ENCODE assay signal across 22 mouse cellular contexts in genomic region chr17:5061593-5061992, GRCm38 (mm10).
A peak's percentile ranks its signal among the peaks of the same experiment; 100 is the strongest.
DNase-seq lines count a peak whose midpoint lies in the region; ATAC-seq and TF ChIP-seq lines count a peak whose summit lies in the region.
"Had no signal": no experiment of that assay in that cellular context is flagged by ENCODE, and none has a peak within 500 bp of the region (broad histone marks: within the 10 kb centered on the region; RNA-seq: fewer than 3 reads in every experiment).

No protein-coding gene starts in this region.

- DNase-seq in adrenal gland, adult 2 months, result peak; percentile 64
- no peak for DNase-seq in adrenal gland, adult 8-10 months
- no peak for DNase-seq in layer of hippocampus, adult 2 months (ENCODE audit: low spot score in 2 of 2)
- no peak for DNase-seq in layer of hippocampus, postnatal 36 days
- DNase-seq in liver, adult 2 months (ENCODE audit: extremely low read depth, low read depth, low spot score), result peak; percentile 49
- no peak for DNase-seq in liver, embryonic 11.5 days (ENCODE audit: low spot score)
- DNase-seq: adrenal gland, postnatal 14 days; B cell, adult 2 months; cerebellum, adult 11-12 months; cerebellum, adult 2 months; cerebellum, adult 9-10 months; cerebellum, postnatal 10 days; cerebellum, postnatal 25 days; forebrain, postnatal 0 days had no signal

- TF ChIP-seq CTCF in layer of hippocampus, adult 2 months (conservative IDR thresholded peaks at IDR 0.05), result no peak
- TF ChIP-seq CTCF in liver, adult 2 months (IDR thresholded peaks at IDR 0.05; ENCODE audit: low read depth, low read length), result no peak

- no peaks in the 10 kb centered on the region for H3K9me3 ChIP-seq in liver, embryonic 11.5 days (ENCODE audit: control insufficient read depth, low read length)
- H3K9me3 ChIP-seq: embryonic facial prominence, embryonic 10.5 days; embryonic facial prominence, embryonic 12.5 days; forebrain, embryonic 13.5 days; forebrain, embryonic 15.5 days; G1E had no signal

- peaks cover 23% of the 10 kb centered on the region for H3K4me1 ChIP-seq in liver, adult 2 months (ENCODE audit: control insufficient read depth, insufficient read depth, low read length)
- peaks cover 36% of the 10 kb centered on the region for H3K4me1 ChIP-seq in liver, embryonic 11.5 days (replicated peaks; ENCODE audit: control insufficient read depth, insufficient read depth, low read length)

- ATAC-seq in liver, embryonic 11.5 days (replicated peaks; ENCODE audit: low FRiP score), result no peak
- ATAC-seq: activated CD4-positive, CD25-positive, alpha-beta regulatory T cell, adult 4 months; forebrain, embryonic 13.5 days; forebrain, embryonic 15.5 days; forebrain, postnatal 0 days; Patski had no signal

- H3K4me3 ChIP-seq in layer of hippocampus, adult 2 months, result no peak overlapping the region
- H3K4me3 ChIP-seq in liver, adult 2 months (ENCODE audit: insufficient read depth, low read depth, low read length), result no peak overlapping the region
- no peak overlapping the region for H3K4me3 ChIP-seq in liver, embryonic 11.5 days (ENCODE audit: low read depth, low read length)
- H3K4me3 ChIP-seq: embryonic facial prominence, embryonic 10.5 days; embryonic facial prominence, embryonic 12.5 days; forebrain, embryonic 13.5 days; forebrain, embryonic 15.5 days had no signal

- no peak for TF ChIP-seq POLR2A in liver, adult 2 months (IDR thresholded peaks at IDR 0.05; ENCODE audit: extremely low read depth, insufficient read depth, low read length)

- H3K36me3 ChIP-seq in liver, adult 2 months (ENCODE audit: control insufficient read depth, insufficient read depth, low read length), result no peaks in the 10 kb centered on the region
- H3K36me3 ChIP-seq in liver, embryonic 11.5 days (ENCODE audit: control insufficient read depth, insufficient read depth, low read length), result no peaks in the 10 kb centered on the region
- H3K36me3 ChIP-seq: embryonic facial prominence, embryonic 10.5 days; embryonic facial prominence, embryonic 12.5 days; forebrain, embryonic 15.5 days had no signal

- H3K4me2 ChIP-seq in liver, embryonic 11.5 days, result no peak overlapping the region
- H3K4me2 ChIP-seq: embryonic facial prominence, embryonic 12.5 days; forebrain, embryonic 13.5 days; forebrain, embryonic 15.5 days had no signal

- H3K9ac ChIP-seq in liver, adult 2 months (ENCODE audit: low read depth, low read length), result no peak overlapping the region
- no peak overlapping the region for H3K9ac ChIP-seq in liver, embryonic 11.5 days (ENCODE audit: low read depth, low read length)
- H3K9ac ChIP-seq: embryonic facial prominence, embryonic 12.5 days; forebrain, embryonic 13.5 days; forebrain, embryonic 15.5 days; forebrain, postnatal 0 days had no signal

- peak overlapping the region; percentile 81; the same call in 1 of the 2 replicates for H3K27ac ChIP-seq in layer of hippocampus, adult 2 months
- no peak overlapping the region; the same call in 1 of the 2 replicates for H3K27ac ChIP-seq in liver, adult 2 months (replicated peaks; ENCODE audit: insufficient read depth, low read depth, low read length)
- H3K27ac ChIP-seq in liver, embryonic 11.5 days (ENCODE audit: low read depth, low read length), result no peak overlapping the region
- H3K27ac ChIP-seq: embryonic facial prominence, embryonic 10.5 days; embryonic facial prominence, embryonic 12.5 days; forebrain, embryonic 13.5 days; forebrain, embryonic 15.5 days had no signal

- 31% methylated on average over 5 of the region's 5 CpGs for WGBS in liver, adult 2 months
- WGBS in liver, embryonic 11.5 days, result 73% methylated on average over 5 of the region's 5 CpGs

- H3K79me2 ChIP-seq in liver, adult 2 months (ENCODE audit: control insufficient read depth, insufficient read depth, low read length), result peaks cover 46% of the 10 kb centered on the region

- no peaks in the 10 kb centered on the region for H3K27me3 ChIP-seq in liver, adult 2 months (ENCODE audit: control insufficient read depth, insufficient read depth, low read length)
- no peaks in the 10 kb centered on the region for H3K27me3 ChIP-seq in liver, embryonic 11.5 days (replicated peaks; ENCODE audit: control insufficient read depth, insufficient read depth, low read length)
- H3K27me3 ChIP-seq: CH12.LX; embryonic facial prominence, embryonic 12.5 days; forebrain, embryonic 13.5 days; forebrain, embryonic 15.5 days; Patski had no signal

Comparison
In these comparisons a context has a peak if more than half of its experiments do, and no peak if none do; other contexts are left out.
1. DNase-seq: peak in adrenal gland, adult 2 months (single experiment) and liver, adult 2 months (single experiment); none in adrenal gland, adult 8-10 months (single experiment), layer of hippocampus, adult 2 months (0 of 2), layer of hippocampus, postnatal 36 days (0 of 2) and liver, embryonic 11.5 days (single experiment).